Mouse (Mus musculus): ENCODE measurements around the gene Olfr987. TPM values are rescaled to one million over a fixed set of nuclear protein-coding genes. Genes with fewer than 3 reads are reported as not detected.
"Not testable (repeated sequence)": the region's sequence is repeated elsewhere in the genome, so short reads cannot be mapped to it uniquely, and the experiment has no call there.

The Olfr987 gene
- not detected in 2 replicates for polyA plus RNA-seq (2012)

- TF ChIP-seq GATA1 (IDR thresholded peaks at IDR 0.05; ENCODE audit: low read length): not testable (repeated sequence)
These were observed at the start of gene Olfr987 for GRCm38 (mm10) chr2:85339215-85339614. Olfr987 (minus strand) TSS chr2:85339315.

GRCm38 (mm10) chr2:85363127-85363526, 24.0 kb upstream of the Olfr987 start, which contains the start of gene Olfr988:
Olfr988 (minus strand) TSS chr2:85363227.
- TF ChIP-seq GATA1 (IDR thresholded peaks at IDR 0.05; ENCODE audit: low read length): not testable (repeated sequence)

GRCm38 (mm10) chr2:85339972-85340371, 857 bp upstream of the Olfr987 start:
- no peak for TF ChIP-seq GATA1 (IDR thresholded peaks at IDR 0.05; ENCODE audit: low read length)

- no peak for TF ChIP-seq GATA1 (IDR thresholded peaks at IDR 0.05; ENCODE audit: low read length)
These were observed 20.0 kb downstream of the Olfr987 start for GRCm38 (mm10) chr2:85319106-85319505.

GRCm38 (mm10) chr2:85285406-85285805, 53.7 kb downstream of the Olfr987 start:
- TF ChIP-seq GATA1 (IDR thresholded peaks at IDR 0.05; ENCODE audit: low read length): no peak

- TF ChIP-seq GATA1 (IDR thresholded peaks at IDR 0.05; ENCODE audit: low read length): no peak
These were observed 54.5 kb downstream of the Olfr987 start for GRCm38 (mm10) chr2:85284626-85285025.

- no peak for TF ChIP-seq GATA1 (IDR thresholded peaks at IDR 0.05; ENCODE audit: low read length)
These were observed 55.3 kb downstream of the Olfr987 start for GRCm38 (mm10) chr2:85283631-85284466.

- TF ChIP-seq GATA1 (IDR thresholded peaks at IDR 0.05; ENCODE audit: low read length): no peak
These were observed 58.1 kb downstream of the Olfr987 start for GRCm38 (mm10) chr2:85281023-85281422.

Other genes starting within 250 kb of the Olfr987 start
- not detected in 2 replicates for gene Aplnr, start 203.1 kb downstream of the Olfr987 start, polyA plus RNA-seq (2012)
- not detected in 2 replicates for gene Lrrc55, start 142.1 kb downstream of the Olfr987 start, polyA plus RNA-seq (2012)
- gene Olfr988, start 23.9 kb upstream of the Olfr987 start, polyA plus RNA-seq (2012): not detected in 2 replicates
- gene Olfr992, start 70.2 kb upstream of the Olfr987 start, polyA plus RNA-seq (2012): not detected in 2 replicates
- gene Olfr993, start 75.6 kb upstream of the Olfr987 start, polyA plus RNA-seq (2012): not detected in 2 replicates
- not detected in 2 replicates for gene Olfr994, start 97.1 kb upstream of the Olfr987 start, polyA plus RNA-seq (2012)
- gene Olfr995, start 104.3 kb upstream of the Olfr987 start, polyA plus RNA-seq (2012): not detected in 2 replicates
- gene 4833423E24Rik, start 179.7 kb upstream of the Olfr987 start, polyA plus RNA-seq (2012): not detected in 2 replicates
- not detected in 2 replicates for gene Olfr996, start 239.9 kb upstream of the Olfr987 start, polyA plus RNA-seq (2012)
- gene Olfr998, start 249.6 kb upstream of the Olfr987 start, polyA plus RNA-seq (2012): not detected in 2 replicates

Data from G1E-ER4 (cell line).